Mouse (Mus musculus) intestine, embryonic 16.5 days (tissue): ENCODE data around the gene A430078G23Rik. TPM values are rescaled to one million over a fixed set of nuclear protein-coding genes. Genes with fewer than 3 reads are reported as not detected.
"Not testable (repeated sequence)": the region's sequence is repeated elsewhere in the genome, so short reads cannot be mapped to it uniquely, and the experiment has no call there.

ENCODE experiments used
- ATAC-seq: fragments of 200-750 bp; cut with Nextera tagmentation; 2 replicates; pipeline ENCODE4 v1.8.0; 2017; ENCODE audit warnings: moderate TSS enrichment, moderate library complexity
- H3K27ac ChIP-seq: fragments of 300-500 bp; sonication (generic); 2 replicates; pipeline ENCODE4 v1.5.1; 2014; ENCODE audit warnings: mild to moderate bottlenecking, low read length
- H3K27me3 ChIP-seq: fragments of 300-500 bp; sonication (generic); replicated peaks from 2 replicates; pipeline ENCODE4 v1.6.1; 2014; ENCODE audit warnings: low read length, control low read depth, mixed read lengths; ENCODE audit not compliant: control insufficient read depth, insufficient read depth
- H3K36me3 ChIP-seq: fragments of 300-500 bp; sonication (generic); 2 replicates; pipeline ENCODE4 v1.6.1; 2014; ENCODE audit warnings: low read length, control low read depth; ENCODE audit not compliant: control insufficient read depth, insufficient read depth
- H3K4me1 ChIP-seq: fragments of 300-500 bp; sonication (generic); 2 replicates; pipeline ENCODE4 v1.6.1; 2014; ENCODE audit warnings: low read length, control low read depth, mixed read lengths; ENCODE audit not compliant: control insufficient read depth, insufficient read depth
- H3K4me2 ChIP-seq: fragments of 300-500 bp; sonication (generic); 2 replicates; pipeline ENCODE4 v1.6.1; 2014; ENCODE audit warnings: low read depth, low read length, control low read depth
- H3K4me3 ChIP-seq: fragments of 300-500 bp; sonication (generic); 2 replicates; pipeline ENCODE4 v1.5.1; 2014; ENCODE audit warnings: mild to moderate bottlenecking, low read length
- H3K9ac ChIP-seq: fragments of 300-500 bp; sonication (generic); 2 replicates; pipeline ENCODE4 v1.6.1; 2014; ENCODE audit warnings: low read depth, low read length
- H3K9me3 ChIP-seq: fragments of 300-500 bp; sonication (generic); 2 replicates; pipeline ENCODE4 v1.6.1; 2016; ENCODE audit warnings: low read length, control low read depth; ENCODE audit not compliant: control insufficient read depth
- WGBS: fragments of 180-500 bp; shearing (Covaris S2); extraction: QIAGEN DNeasy Blood & Tissue Kit; methylation state at CpG from one replicate; pipeline ENCODE4 v1.1.7; 2014; 5-methylcytosine and 5-hydroxymethylcytosine counted together
- polyA plus RNA-seq: library from polyadenylated mRNA; unstranded; fragments of >200 nt; fragmentation: Nextera tagmentation; extraction: Ambion mirVana; gene quantifications from 2 replicates; pipeline ENCODE4 v1.2.1, GENCODE M21; 2015

Gene A430078G23Rik
- 0.32 and 0.45 TPM in 2 replicates for polyA plus RNA-seq

- Histone ChIP-seq H3K4me1 (peaks cover 8% of the 10 kb centered on the region; the same call in 1 of the 2 replicates), H3K9ac (no peak within 1 kb of the TSS), H3K36me3 (no peaks in the 10 kb centered on the region), H3K4me3 (no peak within 1 kb of the TSS), H3K27me3 (no peaks in the 10 kb centered on the region), H3K4me2 (no peak within 1 kb of the TSS), H3K9me3 (no peaks in the 10 kb centered on the region), H3K27ac (no peak within 1 kb of the TSS)
- ATAC-seq: peak; percentile 16
- WGBS: 59% methylated on average over 13 of the region's 13 CpGs
Measured at GRCm38 (mm10) chr8:3353189-3353810, at the start of gene A430078G23Rik. TSS of gene A430078G23Rik (plus strand) at chr8:3353415.

GRCm38 (mm10) chr8:3308205-3308800, 44.9 kb upstream of the A430078G23Rik start:
- 90% methylated on average over 13 of the region's 13 CpGs for WGBS
- H3K36me3 ChIP-seq, H3K9me3 ChIP-seq, H3K4me3 ChIP-seq, H3K4me2 ChIP-seq, ATAC-seq, H3K4me1 ChIP-seq, H3K27ac ChIP-seq, H3K27me3 ChIP-seq, H3K9ac ChIP-seq: not testable (repeated sequence)

GRCm38 (mm10) chr8:3309636-3310035, 43.6 kb upstream of the A430078G23Rik start:
- Histone ChIP-seq H3K4me1 (no peaks in the 10 kb centered on the region), H3K27me3 (no peaks in the 10 kb centered on the region), H3K9me3 (no peaks in the 10 kb centered on the region), H3K4me2 (no peak overlapping the region), H3K36me3 (no peaks in the 10 kb centered on the region), H3K27ac (no peak overlapping the region), H3K9ac (no peak overlapping the region), H3K4me3 (no peak overlapping the region)
- WGBS: 89% methylated on average over 11 of the region's 11 CpGs
- no peak for ATAC-seq

- WGBS: 74% methylated on average over 4 of the region's 4 CpGs
- Histone ChIP-seq H3K27me3 (no peaks in the 10 kb centered on the region), H3K4me1 (no peaks in the 10 kb centered on the region), H3K4me2 (no peak overlapping the region), H3K4me3 (no peak overlapping the region), H3K9me3 (no peaks in the 10 kb centered on the region), H3K27ac (no peak overlapping the region), H3K36me3 (no peaks in the 10 kb centered on the region), H3K9ac (no peak overlapping the region)
- ATAC-seq: no peak
Measured at GRCm38 (mm10) chr8:3311482-3311881, 41.7 kb upstream of the A430078G23Rik start.

GRCm38 (mm10) chr8:3313417-3313816, 39.8 kb upstream of the A430078G23Rik start:
- not testable (repeated sequence) for H3K9ac ChIP-seq, H3K27me3 ChIP-seq, H3K4me1 ChIP-seq, H3K27ac ChIP-seq, H3K36me3 ChIP-seq, H3K4me2 ChIP-seq, ATAC-seq, H3K9me3 ChIP-seq, H3K4me3 ChIP-seq
- 75% methylated on average over 1 of the region's 1 CpGs for WGBS

- no peak overlapping the region for H3K4me2 ChIP-seq
- H3K9ac ChIP-seq: no peak overlapping the region
- no peaks in the 10 kb centered on the region for H3K9me3 ChIP-seq
- no peak for ATAC-seq
- no peaks in the 10 kb centered on the region for H3K27me3 ChIP-seq
- H3K36me3 ChIP-seq: no peaks in the 10 kb centered on the region
- H3K4me1 ChIP-seq: no peaks in the 10 kb centered on the region
- no peak overlapping the region for H3K4me3 ChIP-seq
- H3K27ac ChIP-seq: no peak overlapping the region
- 62% methylated on average over 3 of the region's 3 CpGs for WGBS
Measured at GRCm38 (mm10) chr8:3313843-3314242, 39.4 kb upstream of the A430078G23Rik start.

GRCm38 (mm10) chr8:3314345-3314744, 38.9 kb upstream of the A430078G23Rik start:
- H3K27me3 ChIP-seq: no peaks in the 10 kb centered on the region
- H3K4me2 ChIP-seq: no peak overlapping the region
- no peak overlapping the region for H3K27ac ChIP-seq
- WGBS: 73% methylated on average over 2 of the region's 2 CpGs
- H3K9ac ChIP-seq: no peak overlapping the region
- H3K4me1 ChIP-seq: no peaks in the 10 kb centered on the region
- no peaks in the 10 kb centered on the region for H3K36me3 ChIP-seq
- no peaks in the 10 kb centered on the region for H3K9me3 ChIP-seq
- no peak overlapping the region for H3K4me3 ChIP-seq
- no peak for ATAC-seq

- Histone ChIP-seq H3K4me1 (no peaks in the 10 kb centered on the region), H3K9ac (no peak overlapping the region), H3K9me3 (no peaks in the 10 kb centered on the region), H3K36me3 (no peaks in the 10 kb centered on the region), H3K4me3 (no peak overlapping the region), H3K4me2 (no peak overlapping the region), H3K27ac (no peak overlapping the region), H3K27me3 (no peaks in the 10 kb centered on the region)
- WGBS: 67% methylated on average over 5 of the region's 5 CpGs
- ATAC-seq: no peak
Measured at GRCm38 (mm10) chr8:3316585-3316984, 36.6 kb upstream of the A430078G23Rik start.

- ATAC-seq: not testable (repeated sequence)
- WGBS: 95% methylated on average over 8 of the region's 11 CpGs
Measured at GRCm38 (mm10) chr8:3319267-3319666, 33.9 kb upstream of the A430078G23Rik start.

GRCm38 (mm10) chr8:3324253-3324652, 29.0 kb upstream of the A430078G23Rik start:
- H3K27ac ChIP-seq: no peak overlapping the region
- no peaks in the 10 kb centered on the region for H3K9me3 ChIP-seq
- no peak overlapping the region for H3K4me3 ChIP-seq
- no peak overlapping the region for H3K4me2 ChIP-seq
- H3K27me3 ChIP-seq: no peaks in the 10 kb centered on the region
- H3K4me1 ChIP-seq: no peaks in the 10 kb centered on the region
- ATAC-seq: no peak
- WGBS: 70% methylated on average over 2 of the region's 2 CpGs
- H3K36me3 ChIP-seq: no peaks in the 10 kb centered on the region
- H3K9ac ChIP-seq: no peak overlapping the region

More at GRCm38 (mm10) chr8:3319267-3319666, 33.9 kb upstream of the A430078G23Rik start:
- not testable (repeated sequence) for H3K36me3 ChIP-seq, H3K4me3 ChIP-seq, H3K27ac ChIP-seq, H3K4me2 ChIP-seq, H3K4me1 ChIP-seq, H3K27me3 ChIP-seq, H3K9me3 ChIP-seq, H3K9ac ChIP-seq
